Mouse (Mus musculus) c-Kit-positive CD71-positive TER-119-negative erythroid progenitor cells, embryonic 14.5 days (primary cell): ENCODE measurements around the gene Map4.
"Not testable (repeated sequence)": the region's sequence is repeated elsewhere in the genome, so short reads cannot be mapped to it uniquely, and the experiment has no call there.

ENCODE experiments used
- DNase-seq: peaks from one replicate; pipeline ENCODE4 v3.0.0-alpha.2; 2013; ENCODE audit warnings: low read depth

The Map4 gene

DNA sequence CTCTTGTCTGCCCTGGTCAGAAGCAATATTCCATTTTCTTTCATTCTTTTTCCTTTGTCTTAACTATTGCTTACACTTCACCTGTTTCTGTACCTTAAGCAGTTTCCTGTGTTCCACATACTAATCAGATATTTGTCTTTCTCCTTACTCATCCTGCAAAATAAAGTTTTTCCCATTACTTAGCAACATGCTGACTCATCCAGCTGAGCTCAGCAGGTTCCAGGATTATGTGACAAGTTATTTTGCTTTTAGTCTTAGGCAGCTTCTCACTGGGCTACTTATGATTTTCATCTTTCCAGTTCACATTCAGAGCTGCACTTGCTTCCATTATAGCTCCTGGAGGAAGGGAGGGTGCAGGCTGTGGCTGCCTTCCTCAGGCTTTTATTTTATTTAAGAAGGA, 133.4 kb downstream of the Map4 start:
- no peak for DNase-seq

DNA sequence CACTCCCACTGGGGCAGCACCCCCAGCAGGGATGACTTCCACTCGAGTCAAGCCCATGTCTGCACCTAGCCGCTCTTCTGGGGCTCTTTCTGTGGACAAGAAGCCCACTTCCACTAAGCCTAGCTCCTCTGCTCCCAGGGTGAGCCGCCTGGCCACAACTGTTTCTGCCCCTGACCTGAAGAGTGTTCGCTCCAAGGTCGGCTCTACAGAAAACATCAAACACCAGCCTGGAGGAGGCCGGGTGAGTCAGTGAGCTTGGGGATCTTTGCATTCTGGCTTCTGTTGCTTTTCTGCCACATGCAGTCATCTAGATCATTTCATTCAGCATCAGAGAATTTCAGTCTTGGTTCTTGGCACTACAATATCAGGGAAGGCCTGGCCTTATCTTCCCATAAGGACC, 137.5 kb downstream of the Map4 start:
- no peak for DNase-seq

DNA sequence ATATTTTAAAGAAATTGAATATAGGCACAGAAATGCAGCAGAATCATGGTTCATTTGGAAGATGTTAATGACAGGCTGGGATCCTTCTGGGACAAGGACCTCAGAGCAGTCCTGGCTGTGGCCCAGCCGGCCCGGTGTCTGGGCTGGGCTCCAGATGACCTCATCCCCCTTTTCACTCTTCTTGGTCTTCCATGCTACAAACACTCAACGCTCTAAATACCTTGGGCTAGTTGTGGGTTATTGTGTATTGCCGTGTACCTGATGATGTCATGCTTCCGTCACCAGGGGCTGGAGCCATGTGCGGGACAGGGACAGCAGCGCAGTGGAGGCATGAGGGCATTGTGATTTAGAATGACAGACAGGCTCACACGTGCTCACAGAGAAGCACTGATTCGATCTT, 139.1 kb downstream of the Map4 start:
- no peak for DNase-seq

DNA sequence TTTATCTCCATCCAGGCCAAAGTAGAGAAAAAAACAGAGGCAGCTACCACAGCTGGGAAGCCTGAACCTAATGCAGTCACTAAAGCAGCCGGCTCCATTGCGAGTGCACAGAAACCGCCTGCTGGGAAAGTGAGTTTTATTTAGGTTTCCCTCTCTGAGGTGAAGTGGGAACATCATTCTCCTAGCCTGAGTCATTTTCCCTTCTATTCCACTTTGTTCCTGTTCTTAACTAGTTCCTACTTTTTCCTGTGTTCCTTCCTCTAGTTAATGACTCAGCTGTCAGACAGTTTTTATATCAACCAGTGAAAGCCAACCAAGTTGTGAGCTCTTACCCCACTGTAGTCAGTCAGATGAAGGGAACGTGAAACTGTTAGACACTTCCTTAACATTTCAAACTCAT, 139.8 kb downstream of the Map4 start:
- no peak for DNase-seq

DNA sequence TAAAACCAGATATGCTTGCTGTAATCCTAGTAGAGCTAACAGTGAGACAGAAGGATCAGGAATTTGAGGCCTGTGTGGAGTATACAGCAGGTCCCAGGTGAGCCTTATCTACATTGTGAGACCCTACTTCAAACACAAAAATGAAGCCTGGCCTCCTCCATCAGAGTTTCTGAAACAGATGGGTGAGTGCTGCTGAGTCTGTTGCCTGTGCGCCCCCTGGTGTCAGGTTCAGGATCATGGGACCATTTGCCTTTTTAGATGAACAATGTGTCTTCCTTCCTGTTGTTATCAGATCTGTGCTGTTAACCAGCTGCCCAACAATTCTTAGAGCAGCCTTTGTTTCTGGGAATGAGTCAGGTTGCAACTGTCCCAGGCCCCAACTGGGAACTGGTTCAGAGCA, 140.6 kb downstream of the Map4 start:
- DNase-seq = peak; percentile 76

DNA sequence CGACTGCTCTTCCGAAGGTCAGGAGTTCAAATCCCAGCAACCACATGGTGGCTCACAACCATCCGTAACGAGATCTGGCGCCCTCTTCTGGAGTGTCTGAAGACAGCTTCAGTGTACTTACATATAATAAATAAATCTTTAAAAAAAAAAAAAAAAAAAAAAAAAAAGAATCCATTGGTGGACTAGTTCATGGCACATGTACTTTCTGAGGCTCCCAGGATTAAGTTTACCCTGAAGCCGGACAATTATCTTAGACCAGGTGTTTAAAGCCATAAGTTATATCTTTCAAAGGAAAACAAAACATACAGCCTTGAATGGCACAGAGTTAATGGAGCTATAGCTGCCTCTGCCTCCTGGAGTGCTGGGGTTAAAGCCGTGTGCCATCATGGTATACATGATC, 145.2 kb downstream of the Map4 start:
- not testable (repeated sequence) for DNase-seq

DNA sequence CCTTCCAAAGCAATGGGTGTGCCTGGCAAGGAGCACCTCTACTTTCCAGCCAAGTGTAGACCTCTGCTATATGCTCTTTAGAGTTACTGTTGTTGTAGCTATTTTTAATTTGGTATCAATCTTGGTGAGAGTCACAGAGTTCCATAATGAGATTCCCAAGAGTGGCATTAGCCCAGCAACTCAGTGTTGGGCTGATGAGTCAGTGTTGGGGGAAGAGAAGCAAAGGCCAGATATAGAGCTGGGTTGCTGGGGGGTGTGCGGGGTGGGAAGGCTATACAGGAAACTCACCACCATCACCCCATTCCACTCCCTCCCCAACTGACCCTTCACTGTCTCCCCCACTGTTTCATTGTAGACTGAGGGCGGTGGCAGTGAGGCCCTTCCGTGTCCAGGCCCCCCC, 149.8 kb downstream of the Map4 start:
- DNase-seq = no peak

DNA sequence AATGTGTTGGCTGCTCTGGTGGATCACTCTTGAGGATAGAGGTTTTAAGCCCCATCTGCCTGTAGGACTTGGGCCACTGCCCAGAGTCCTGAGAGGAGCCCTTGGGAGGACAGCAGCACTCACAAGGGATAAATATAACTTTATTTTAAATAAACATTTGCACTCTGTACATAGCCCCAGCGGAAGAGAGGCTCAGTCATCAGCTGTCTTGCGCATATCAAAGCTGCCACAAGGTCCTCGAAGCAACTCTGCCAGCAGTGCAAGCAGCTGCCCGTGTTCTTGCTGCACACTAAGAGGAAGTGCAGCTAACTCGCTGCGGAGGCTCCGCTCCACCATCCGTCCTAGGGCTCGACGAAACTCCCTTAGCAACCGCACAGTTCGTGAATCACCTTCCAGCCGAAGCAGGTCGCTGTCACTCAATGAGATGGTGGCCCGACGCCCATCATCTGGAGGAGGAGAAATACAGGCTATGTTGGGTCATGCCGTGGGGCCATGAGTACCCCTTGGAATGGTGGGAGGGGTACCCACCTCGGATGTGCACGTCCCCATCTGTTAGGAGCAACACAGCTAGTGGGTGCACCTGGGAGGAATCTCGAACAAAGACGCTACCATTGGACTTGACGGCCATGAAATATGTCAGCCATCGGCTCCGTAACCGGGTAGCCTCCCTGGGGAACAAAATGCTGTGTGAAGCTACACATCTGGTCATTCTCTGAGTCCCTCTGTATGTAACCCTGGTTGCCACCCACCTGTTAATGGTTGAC, 153.1 kb downstream of the Map4 start:
- DNase-seq = no peak

DNA sequence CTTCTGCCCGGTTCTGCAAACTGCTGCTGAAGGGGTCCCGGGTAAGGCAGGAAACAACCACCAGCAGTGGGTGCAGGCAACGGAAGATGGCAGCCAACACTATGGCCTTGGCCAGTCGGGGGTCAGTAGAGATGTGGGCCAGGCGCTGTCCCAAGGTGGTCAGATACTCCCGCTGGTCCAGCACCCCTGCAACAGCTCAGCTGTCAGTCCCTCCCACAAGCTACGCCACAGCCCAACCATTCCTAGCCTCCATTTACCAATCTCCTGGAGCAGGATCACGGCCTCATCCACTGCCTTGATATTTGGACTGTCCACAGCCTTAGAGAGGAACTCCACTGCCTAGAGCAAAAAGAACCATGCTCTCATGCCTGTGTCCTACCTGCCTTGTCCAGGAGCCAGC, 154.4 kb downstream of the Map4 start:
- no peak for DNase-seq

DNA sequence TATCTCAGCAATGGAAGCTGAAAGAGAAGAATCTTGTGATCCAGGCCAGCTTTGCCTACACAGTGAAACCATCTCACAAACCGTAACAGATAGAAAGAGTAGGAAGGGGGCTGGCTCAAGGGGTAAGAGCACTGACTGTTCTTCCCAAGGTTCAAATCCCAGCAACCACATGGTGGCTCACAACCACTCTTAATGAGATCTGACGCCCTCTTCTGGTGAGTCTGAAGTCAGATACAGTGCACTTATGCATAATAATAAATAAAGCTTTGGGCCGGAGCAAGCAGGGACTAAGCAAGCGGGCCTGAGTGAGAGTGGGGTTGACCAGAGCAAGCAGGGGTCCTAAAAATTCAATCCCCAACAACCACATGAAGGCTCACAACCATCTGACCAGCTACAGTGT, 162.0 kb downstream of the Map4 start:
- DNase-seq = no peak

DNA sequence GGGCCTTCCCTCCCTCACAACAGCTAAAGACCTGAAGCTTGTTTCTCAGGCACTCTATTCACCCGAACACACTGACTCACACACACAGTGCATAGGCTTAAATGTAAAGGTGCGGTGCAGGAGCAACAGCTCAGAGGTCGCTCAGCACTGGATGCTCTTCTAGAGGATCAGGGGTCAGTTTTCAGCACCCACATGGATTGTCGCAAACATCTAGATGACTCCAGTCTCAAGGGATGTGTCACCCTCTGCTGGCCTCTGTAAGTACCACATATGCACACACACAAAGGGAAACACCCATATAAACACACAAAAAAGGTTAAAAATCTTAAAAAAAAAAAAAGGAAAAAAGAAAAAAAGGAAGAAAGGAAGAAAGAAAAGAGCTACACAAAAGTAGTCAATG, 163.5 kb downstream of the Map4 start:
- DNase-seq = no peak

DNA sequence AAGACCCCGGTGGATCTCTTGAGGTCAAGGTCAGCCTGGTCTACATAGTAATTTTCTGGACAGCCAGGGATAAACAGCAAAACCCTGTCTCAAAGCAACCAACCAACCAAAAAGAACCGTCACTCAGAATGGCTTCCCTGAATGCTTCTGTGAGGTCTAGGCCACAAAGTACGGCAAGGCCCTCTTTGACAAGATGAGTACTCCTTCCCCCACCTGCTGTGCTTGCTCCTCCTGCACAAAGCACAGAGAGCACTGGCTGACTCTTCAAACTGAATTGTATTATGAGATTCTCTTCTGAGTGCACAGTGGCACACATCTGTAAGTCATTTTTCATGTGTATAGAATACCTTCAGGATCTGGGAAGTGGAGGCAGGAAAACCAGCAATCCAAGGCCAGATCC, 166.5 kb downstream of the Map4 start:
- no peak for DNase-seq

DNA sequence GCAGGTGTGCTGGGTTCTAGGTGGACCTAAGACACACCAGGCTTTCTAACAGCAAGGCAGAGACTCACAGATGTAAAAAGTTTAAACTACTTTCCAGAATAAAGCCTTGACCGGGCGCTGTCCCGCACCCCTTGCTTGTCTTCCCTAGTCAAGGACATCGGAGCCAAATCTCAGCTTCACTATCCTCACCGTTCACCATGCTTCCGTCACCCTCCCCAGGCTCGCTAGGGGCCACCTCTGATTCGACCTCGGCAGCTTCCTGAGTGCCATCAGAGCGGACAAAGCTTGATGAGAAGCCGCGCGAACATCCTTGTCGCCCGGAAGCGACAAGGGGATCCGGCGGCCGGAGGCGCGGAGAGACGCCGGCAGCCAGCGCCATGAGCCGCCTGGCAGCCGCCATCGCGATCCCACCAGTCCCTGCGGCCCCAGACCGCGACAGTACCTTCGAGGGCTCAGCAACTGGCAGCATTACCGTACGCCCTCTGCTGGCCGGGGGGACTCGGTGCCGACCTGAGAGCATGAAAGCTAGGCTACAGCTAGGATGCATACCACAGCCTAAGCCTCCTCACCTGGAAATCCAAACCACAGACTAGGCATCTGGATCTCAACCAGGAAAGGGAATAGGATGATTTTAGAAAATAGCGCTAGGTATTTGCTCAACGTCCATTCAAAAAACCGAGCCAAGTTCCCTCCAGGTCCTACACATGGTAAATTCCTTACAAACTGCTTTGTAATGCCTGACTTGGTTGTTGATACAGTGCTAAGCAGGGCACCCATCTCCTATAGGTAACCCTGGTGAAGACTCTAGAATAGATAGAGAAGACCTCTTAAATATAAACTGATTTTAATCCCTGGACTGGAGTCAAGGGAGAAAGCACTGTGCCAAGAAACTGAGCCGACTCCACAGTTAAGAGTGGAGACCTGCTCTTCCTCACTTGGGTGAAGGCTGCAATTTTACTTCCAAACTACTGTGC, 169.7 kb downstream of the Map4 start:
- peak; percentile 89 for DNase-seq

DNA sequence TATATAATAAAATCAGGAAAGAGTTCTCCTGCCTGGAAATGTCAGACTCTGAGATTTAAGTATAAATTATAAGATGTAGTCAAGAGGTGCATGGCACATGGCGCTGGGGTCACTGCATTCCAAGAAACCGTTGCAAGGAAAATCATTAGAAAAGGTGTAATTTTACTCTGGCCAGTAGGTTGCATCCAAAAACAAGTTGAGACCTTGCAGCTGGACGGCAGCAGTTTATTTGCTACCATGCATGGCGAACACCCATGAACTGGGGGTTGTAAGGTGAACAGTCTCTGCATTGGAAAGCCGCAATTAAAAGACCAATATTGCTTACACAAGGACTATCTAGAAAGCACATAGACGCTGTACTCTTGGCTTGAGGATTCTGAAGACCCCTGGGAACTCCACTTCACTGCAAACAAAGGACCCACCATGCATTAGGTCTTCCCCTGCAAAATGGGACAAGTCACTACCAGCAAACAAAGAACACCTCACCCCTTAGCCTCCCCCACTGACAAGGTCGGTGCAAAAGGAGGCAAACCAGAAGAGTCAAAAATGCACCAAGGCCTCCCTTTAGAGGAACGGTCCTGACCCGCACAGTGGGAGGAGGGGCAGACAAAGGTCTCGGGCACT, 185.2 kb downstream of the Map4 start:
- no peak for DNase-seq

DNA sequence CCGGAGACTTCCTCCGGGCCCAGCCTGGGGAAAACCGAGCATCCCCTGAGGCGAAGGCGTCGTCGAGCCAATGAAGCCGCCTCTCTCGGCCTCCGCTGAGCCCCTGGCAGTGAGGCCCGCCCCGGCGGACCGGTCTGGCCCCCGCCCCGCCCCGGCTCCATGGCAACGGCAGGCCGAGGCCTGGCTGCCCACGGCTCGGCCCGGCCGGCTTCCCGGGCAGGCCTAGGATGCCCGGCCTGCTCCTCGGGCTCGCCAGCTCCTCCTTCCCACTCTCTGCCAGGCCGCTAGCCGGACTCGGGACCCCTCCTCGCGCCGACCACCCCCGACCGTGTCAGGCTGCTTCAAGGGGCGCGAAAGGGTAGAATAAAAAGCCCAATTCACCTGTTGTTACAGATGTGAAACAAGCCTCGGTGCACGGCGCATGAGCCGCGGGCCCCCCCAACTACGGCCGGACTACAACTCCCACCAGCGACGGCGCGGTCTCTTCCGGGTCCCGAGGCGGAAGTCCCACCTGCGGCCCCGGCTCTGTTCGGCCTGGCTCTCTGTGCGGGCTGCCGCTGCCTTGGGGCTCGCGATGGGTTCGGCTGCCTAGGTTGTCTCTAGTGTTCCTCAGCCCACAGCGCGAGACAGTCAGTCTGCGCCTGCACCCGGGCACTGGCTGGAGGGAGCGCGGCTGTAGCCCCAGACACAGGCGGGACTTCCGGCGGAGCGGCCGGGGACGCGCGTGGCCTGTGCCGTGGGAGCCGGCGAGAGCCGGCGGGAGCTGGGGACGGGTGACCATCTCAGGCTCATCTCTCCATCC, 185.9 kb downstream of the Map4 start, which contains the start of gene Smarcc1:
Gene Smarcc1 (plus strand): TSS at position 732 of the 802 bp plus-strand sequence.
- peak; percentile 78 for DNase-seq

DNA sequence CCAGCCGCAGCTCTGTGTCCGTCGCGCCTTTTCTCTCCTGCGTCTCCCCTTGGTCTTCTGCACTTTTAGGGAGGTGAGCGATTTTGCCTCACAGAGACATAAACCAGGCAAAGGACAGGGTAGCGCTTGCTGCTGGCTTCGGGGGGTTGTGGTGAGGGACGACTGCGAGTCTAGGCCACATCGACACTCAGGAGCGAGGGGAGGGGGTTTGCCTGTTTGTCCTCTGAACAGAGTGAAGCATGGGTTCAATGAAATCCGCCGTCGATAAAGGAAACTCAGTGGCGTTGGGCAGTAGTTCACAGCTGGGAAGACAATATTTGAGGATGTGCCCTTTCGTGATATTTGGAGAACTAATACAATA, 186.5 kb downstream of the Map4 start, which contains the start of gene Dhx30:
Gene Dhx30 (minus strand): TSS at position 52 of the 361 bp plus-strand sequence.
- no peak for DNase-seq

DNA sequence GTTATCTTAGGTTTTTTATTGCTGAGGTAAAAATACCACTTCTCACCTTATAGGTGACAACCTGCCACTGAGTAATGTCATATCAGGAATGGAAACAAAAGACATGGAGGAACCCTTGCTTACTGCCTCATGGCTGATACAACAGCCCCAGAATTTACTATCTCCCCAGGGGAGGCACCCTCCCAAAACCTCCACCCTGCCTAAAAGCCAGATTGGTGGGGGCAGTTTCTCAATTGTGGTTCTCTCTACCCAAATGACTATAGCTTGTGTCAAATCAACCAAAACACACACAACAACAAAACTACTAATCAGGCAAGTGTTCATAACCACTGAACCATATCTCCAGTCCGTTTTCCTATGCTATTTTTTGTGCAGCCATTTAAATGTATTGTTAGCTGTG, 187.0 kb downstream of the Map4 start:
- no peak for DNase-seq

DNA sequence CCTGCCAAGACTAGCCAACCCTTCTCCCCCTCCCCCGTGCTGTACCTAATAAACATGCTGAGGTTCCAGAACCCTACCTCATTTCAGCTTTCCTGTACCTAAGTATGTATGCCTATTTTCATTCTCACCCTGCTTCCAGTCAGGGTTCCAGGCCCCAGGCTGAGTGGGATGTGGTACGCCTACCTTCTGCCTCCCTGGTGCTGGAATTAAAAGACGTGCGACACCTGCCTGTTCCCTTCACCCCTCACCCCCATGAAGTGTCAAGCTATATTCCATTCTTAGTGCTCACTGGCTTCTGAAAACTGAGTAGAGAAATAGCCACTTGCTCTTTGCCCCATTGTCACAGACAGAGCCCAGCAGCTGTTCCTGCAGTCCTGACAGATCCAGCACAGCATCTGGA, 190.2 kb downstream of the Map4 start:
- no peak for DNase-seq

DNA sequence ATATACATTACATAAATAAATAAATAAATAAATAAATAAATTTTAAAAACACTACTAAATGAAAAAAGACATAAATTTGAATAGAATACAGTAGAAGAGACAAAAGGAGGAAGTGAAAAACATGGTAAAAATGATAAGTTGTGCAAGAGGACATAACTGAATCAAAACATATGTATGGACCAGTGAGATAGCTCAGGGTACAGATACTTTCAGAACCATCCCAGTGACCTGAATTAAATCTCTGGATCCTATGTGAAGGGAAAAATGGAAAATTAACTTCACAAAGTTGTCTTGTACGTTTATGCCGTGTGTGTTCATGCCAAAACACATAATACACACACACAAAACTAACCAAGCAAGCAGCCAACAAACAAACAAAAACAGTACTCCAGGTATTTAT, 192.1 kb downstream of the Map4 start:
- no peak for DNase-seq

DNA sequence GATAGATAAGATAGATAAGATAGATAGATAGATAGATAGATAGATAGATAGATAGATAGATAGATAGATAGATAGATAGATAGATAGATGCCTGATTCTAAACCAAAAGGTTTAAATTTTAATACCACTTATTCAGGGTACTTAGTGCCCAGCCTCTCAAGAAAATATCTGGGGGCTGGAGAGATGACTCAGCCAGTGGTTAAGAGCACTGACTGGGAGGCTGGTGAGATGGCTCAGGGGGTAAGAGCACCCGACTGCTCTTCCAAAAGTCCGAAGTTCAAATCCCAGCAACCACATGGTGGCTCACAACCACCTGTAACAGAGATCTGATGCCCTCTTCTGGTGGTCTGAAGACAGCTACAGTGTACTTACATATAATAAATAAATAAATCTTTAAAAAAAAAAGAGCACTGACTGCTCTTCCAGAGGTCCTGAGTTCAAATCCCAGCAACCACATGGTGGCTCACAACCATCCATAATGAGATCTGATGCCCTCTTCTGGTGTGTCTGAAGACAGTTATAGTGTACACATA, 192.8 kb downstream of the Map4 start:
- DNase-seq = not testable (repeated sequence)

DNA sequence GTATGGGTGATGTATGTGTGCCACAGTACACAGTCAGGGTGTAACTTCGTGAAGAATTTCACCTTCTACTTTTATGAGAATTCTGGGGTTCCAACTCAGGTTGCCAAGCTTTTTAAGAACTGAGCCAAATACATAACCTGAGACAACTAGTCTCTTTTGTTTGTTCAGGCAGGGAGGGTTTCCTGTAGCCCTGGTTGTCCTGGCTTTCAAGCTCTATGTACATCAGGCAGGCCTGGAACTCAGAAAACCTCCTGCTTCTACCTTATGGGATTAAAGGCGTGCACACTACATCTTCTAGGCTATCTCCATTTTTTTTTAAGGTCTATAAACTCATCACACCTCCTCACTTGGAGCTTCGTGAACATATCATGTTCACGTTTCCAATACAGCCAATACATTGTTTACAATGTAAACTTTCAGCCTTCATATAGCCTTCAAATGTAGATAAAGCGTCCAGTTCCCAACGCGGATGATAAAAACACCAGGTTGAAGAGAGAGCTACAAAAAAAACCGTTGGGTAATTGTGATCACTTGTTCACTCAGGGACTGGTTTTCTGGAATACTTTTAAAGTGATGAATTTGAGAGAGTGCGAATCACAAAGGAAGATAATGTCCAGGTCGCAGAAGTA, 199.8 kb downstream of the Map4 start:
- no peak for DNase-seq
